Mouse (Mus musculus): ENCODE measurements around the gene Adam12. TPM values are rescaled to one million over a fixed set of nuclear protein-coding genes. Genes with fewer than 3 reads are reported as not detected.

Adam12 gene
- polyA plus RNA-seq, 1 experiment from 2014 or later = 5.4 TPM

- H3K27ac ChIP-seq (ENCODE audit: low read depth, low read length) = no peak overlapping the region
- H3K9me3 ChIP-seq (ENCODE audit: control insufficient read depth, low read length) = no peaks in the 10 kb centered on the region
- no peak overlapping the region for H3K9ac ChIP-seq (ENCODE audit: low read length)
- no peaks in the 10 kb centered on the region for H3K4me1 ChIP-seq (ENCODE audit: control insufficient read depth, insufficient read depth, low read length)
- no peak overlapping the region for H3K4me2 ChIP-seq (ENCODE audit: low read depth)
- no peaks in the 10 kb centered on the region for H3K27me3 ChIP-seq (ENCODE audit: control insufficient read depth, insufficient read depth, low read length)
- no peak for ATAC-seq (ENCODE audit: insufficient read depth, low FRiP score, low TSS enrichment)
- no peaks in the 10 kb centered on the region for H3K36me3 ChIP-seq (ENCODE audit: control insufficient read depth, insufficient read depth, low read length)
- WGBS = 34% methylated on average over 5 of the region's 5 CpGs
- no peak overlapping the region for H3K4me3 ChIP-seq (ENCODE audit: low read depth, low read length)
- no peak for DNase-seq (ENCODE audit: low spot score)
Observed at GRCm38 (mm10) chr7:134246624-134247023, 14.7 kb upstream of the Adam12 start.

GRCm38 (mm10) chr7:134242773-134243172 lies 10.8 kb upstream of the Adam12 start:
- no peak overlapping the region for H3K27ac ChIP-seq (ENCODE audit: low read depth, low read length)
- no peaks in the 10 kb centered on the region for H3K27me3 ChIP-seq (ENCODE audit: control insufficient read depth, insufficient read depth, low read length)
- DNase-seq (ENCODE audit: low spot score) = no peak
- no peaks in the 10 kb centered on the region for H3K9me3 ChIP-seq (ENCODE audit: control insufficient read depth, low read length)
- no peak overlapping the region for H3K4me3 ChIP-seq (ENCODE audit: low read depth, low read length)
- no peak overlapping the region for H3K9ac ChIP-seq (ENCODE audit: low read length)
- WGBS = 94% methylated on average over 1 of the region's 1 CpGs
- H3K4me2 ChIP-seq (ENCODE audit: low read depth) = no peak overlapping the region
- ATAC-seq (ENCODE audit: insufficient read depth, low FRiP score, low TSS enrichment) = no peak
- H3K4me1 ChIP-seq (ENCODE audit: control insufficient read depth, insufficient read depth, low read length) = no peaks in the 10 kb centered on the region
- H3K36me3 ChIP-seq (ENCODE audit: control insufficient read depth, insufficient read depth, low read length) = no peaks in the 10 kb centered on the region

GRCm38 (mm10) chr7:134241212-134241611 lies 9.3 kb upstream of the Adam12 start:
- Histone ChIP-seq H3K27ac (ENCODE audit: low read depth, low read length) (no peak overlapping the region), H3K27me3 (ENCODE audit: control insufficient read depth, insufficient read depth, low read length) (no peaks in the 10 kb centered on the region), H3K36me3 (ENCODE audit: control insufficient read depth, insufficient read depth, low read length) (no peaks in the 10 kb centered on the region), H3K4me3 (ENCODE audit: low read depth, low read length) (no peak overlapping the region), H3K4me2 (ENCODE audit: low read depth) (no peak overlapping the region), H3K9me3 (ENCODE audit: control insufficient read depth, low read length) (no peaks in the 10 kb centered on the region), H3K9ac (ENCODE audit: low read length) (no peak overlapping the region), H3K4me1 (ENCODE audit: control insufficient read depth, insufficient read depth, low read length) (no peaks in the 10 kb centered on the region)
- DNase-seq (ENCODE audit: low spot score) (no peak), ATAC-seq (ENCODE audit: insufficient read depth, low FRiP score, low TSS enrichment) (no peak)
- 88% methylated on average over 4 of the region's 4 CpGs for WGBS

GRCm38 (mm10) chr7:134240579-134240978 lies 8.6 kb upstream of the Adam12 start:
- ATAC-seq (ENCODE audit: insufficient read depth, low FRiP score, low TSS enrichment) (no peak), DNase-seq (ENCODE audit: low spot score) (no peak)
- no peak overlapping the region for H3K9ac ChIP-seq (ENCODE audit: low read length)
- no peaks in the 10 kb centered on the region for H3K36me3 ChIP-seq (ENCODE audit: control insufficient read depth, insufficient read depth, low read length)
- H3K27ac ChIP-seq (ENCODE audit: low read depth, low read length) = no peak overlapping the region
- no peaks in the 10 kb centered on the region for H3K9me3 ChIP-seq (ENCODE audit: control insufficient read depth, low read length)
- WGBS = 98% methylated on average over 1 of the region's 1 CpGs
- H3K4me2 ChIP-seq (ENCODE audit: low read depth) = no peak overlapping the region
- no peak overlapping the region for H3K4me3 ChIP-seq (ENCODE audit: low read depth, low read length)
- H3K4me1 ChIP-seq (ENCODE audit: control insufficient read depth, insufficient read depth, low read length) = no peaks in the 10 kb centered on the region
- H3K27me3 ChIP-seq (ENCODE audit: control insufficient read depth, insufficient read depth, low read length) = no peaks in the 10 kb centered on the region

GRCm38 (mm10) chr7:134238863-134239262 lies 6.9 kb upstream of the Adam12 start:
- no peak for ATAC-seq (ENCODE audit: insufficient read depth, low FRiP score, low TSS enrichment)
- Histone ChIP-seq H3K27me3 (ENCODE audit: control insufficient read depth, insufficient read depth, low read length) (no peaks in the 10 kb centered on the region), H3K4me1 (ENCODE audit: control insufficient read depth, insufficient read depth, low read length) (no peaks in the 10 kb centered on the region), H3K9me3 (ENCODE audit: control insufficient read depth, low read length) (no peaks in the 10 kb centered on the region), H3K4me3 (ENCODE audit: low read depth, low read length) (no peak overlapping the region), H3K27ac (ENCODE audit: low read depth, low read length) (no peak overlapping the region), H3K9ac (ENCODE audit: low read length) (no peak overlapping the region), H3K36me3 (ENCODE audit: control insufficient read depth, insufficient read depth, low read length) (no peaks in the 10 kb centered on the region), H3K4me2 (ENCODE audit: low read depth) (no peak overlapping the region)
- no peak for DNase-seq (ENCODE audit: low spot score)
- 94% methylated on average over 3 of the region's 3 CpGs for WGBS

- 72% methylated on average over 2 of the region's 2 CpGs for WGBS
- no peak for ATAC-seq (ENCODE audit: insufficient read depth, low FRiP score, low TSS enrichment)
- no peak overlapping the region for H3K27ac ChIP-seq (ENCODE audit: low read depth, low read length)
- H3K4me1 ChIP-seq (ENCODE audit: control insufficient read depth, insufficient read depth, low read length) = no peaks in the 10 kb centered on the region
- no peak overlapping the region for H3K9ac ChIP-seq (ENCODE audit: low read length)
- H3K36me3 ChIP-seq (ENCODE audit: control insufficient read depth, insufficient read depth, low read length) = no peaks in the 10 kb centered on the region
- no peak overlapping the region for H3K4me3 ChIP-seq (ENCODE audit: low read depth, low read length)
- no peak for DNase-seq (ENCODE audit: low spot score)
- no peaks in the 10 kb centered on the region for H3K27me3 ChIP-seq (ENCODE audit: control insufficient read depth, insufficient read depth, low read length)
- no peaks in the 10 kb centered on the region for H3K9me3 ChIP-seq (ENCODE audit: control insufficient read depth, low read length)
- no peak overlapping the region for H3K4me2 ChIP-seq (ENCODE audit: low read depth)
Observed at GRCm38 (mm10) chr7:134237356-134237755, 5.4 kb upstream of the Adam12 start.

- Histone ChIP-seq H3K36me3 (ENCODE audit: control insufficient read depth, insufficient read depth, low read length) (no peaks in the 10 kb centered on the region), H3K9ac (ENCODE audit: low read length) (no peak overlapping the region), H3K27me3 (ENCODE audit: control insufficient read depth, insufficient read depth, low read length) (no peaks in the 10 kb centered on the region), H3K4me2 (ENCODE audit: low read depth) (no peak overlapping the region), H3K9me3 (ENCODE audit: control insufficient read depth, low read length) (no peaks in the 10 kb centered on the region), H3K27ac (ENCODE audit: low read depth, low read length) (no peak overlapping the region), H3K4me1 (ENCODE audit: control insufficient read depth, insufficient read depth, low read length) (no peaks in the 10 kb centered on the region), H3K4me3 (ENCODE audit: low read depth, low read length) (no peak overlapping the region)
- DNase-seq (ENCODE audit: low spot score) (no peak), ATAC-seq (ENCODE audit: insufficient read depth, low FRiP score, low TSS enrichment) (no peak)
Observed at GRCm38 (mm10) chr7:134236727-134237126, 4.8 kb upstream of the Adam12 start.

- DNase-seq (ENCODE audit: low spot score) (no peak), ATAC-seq (ENCODE audit: insufficient read depth, low FRiP score, low TSS enrichment) (no peak)
- 87% methylated on average over 2 of the region's 2 CpGs for WGBS
- H3K4me3 ChIP-seq (ENCODE audit: low read depth, low read length) = no peak overlapping the region
- H3K36me3 ChIP-seq (ENCODE audit: control insufficient read depth, insufficient read depth, low read length) = no peaks in the 10 kb centered on the region
- no peaks in the 10 kb centered on the region for H3K27me3 ChIP-seq (ENCODE audit: control insufficient read depth, insufficient read depth, low read length)
- H3K27ac ChIP-seq (ENCODE audit: low read depth, low read length) = no peak overlapping the region
- H3K9me3 ChIP-seq (ENCODE audit: control insufficient read depth, low read length) = no peaks in the 10 kb centered on the region
- H3K4me1 ChIP-seq (ENCODE audit: control insufficient read depth, insufficient read depth, low read length) = no peaks in the 10 kb centered on the region
- H3K9ac ChIP-seq (ENCODE audit: low read length) = no peak overlapping the region
- H3K4me2 ChIP-seq (ENCODE audit: low read depth) = no peak overlapping the region
Observed at GRCm38 (mm10) chr7:134235552-134235951, 3.6 kb upstream of the Adam12 start.

GRCm38 (mm10) chr7:134230708-134231107 lies 1.2 kb downstream of the Adam12 start:
- ATAC-seq (ENCODE audit: insufficient read depth, low FRiP score, low TSS enrichment) (no peak), DNase-seq (ENCODE audit: low spot score) (no peak)
- H3K27me3 ChIP-seq (ENCODE audit: control insufficient read depth, insufficient read depth, low read length) = 0 out of 2 replicates have a peak, but pooled peaks cover 5% of the 10 kb centered on the region
- WGBS = 79% methylated on average over 3 of the region's 3 CpGs
- no peak overlapping the region for H3K27ac ChIP-seq (ENCODE audit: low read depth, low read length)
- H3K36me3 ChIP-seq (ENCODE audit: control insufficient read depth, insufficient read depth, low read length) = no peaks in the 10 kb centered on the region
- H3K9ac ChIP-seq (ENCODE audit: low read length) = no peak overlapping the region
- H3K4me3 ChIP-seq (ENCODE audit: low read depth, low read length) = no peak overlapping the region
- H3K4me2 ChIP-seq (ENCODE audit: low read depth) = no peak overlapping the region
- H3K9me3 ChIP-seq (ENCODE audit: control insufficient read depth, low read length) = no peaks in the 10 kb centered on the region
- peaks cover 7% of the 10 kb centered on the region; the same call in 1 of the 2 replicates for H3K4me1 ChIP-seq (ENCODE audit: control insufficient read depth, insufficient read depth, low read length)

Data from neural tube, embryonic 11.5 days (tissue).